Mouse (Mus musculus) frontal cortex, postnatal 14 days (tissue): Measurements from ENCODE around the gene Spg11.

Source experiments
- DNase-seq, 2 experiments: peaks; one replicate each; pipeline ENCODE4 v3.0.0; 2022; ENCODE audit warnings: low spot score in 2 of 2

The Spg11 gene

GRCm38 (mm10) chr2:122117961-122118958, at the start of gene Spg11:
Gene Spg11 (minus strand): TSS chr2:122118386.
- peak; percentile 95 for DNase-seq

- no peak for DNase-seq
Observed at GRCm38 (mm10) chr2:122164293-122164692, 46.1 kb upstream of the Spg11 start.

DNA sequence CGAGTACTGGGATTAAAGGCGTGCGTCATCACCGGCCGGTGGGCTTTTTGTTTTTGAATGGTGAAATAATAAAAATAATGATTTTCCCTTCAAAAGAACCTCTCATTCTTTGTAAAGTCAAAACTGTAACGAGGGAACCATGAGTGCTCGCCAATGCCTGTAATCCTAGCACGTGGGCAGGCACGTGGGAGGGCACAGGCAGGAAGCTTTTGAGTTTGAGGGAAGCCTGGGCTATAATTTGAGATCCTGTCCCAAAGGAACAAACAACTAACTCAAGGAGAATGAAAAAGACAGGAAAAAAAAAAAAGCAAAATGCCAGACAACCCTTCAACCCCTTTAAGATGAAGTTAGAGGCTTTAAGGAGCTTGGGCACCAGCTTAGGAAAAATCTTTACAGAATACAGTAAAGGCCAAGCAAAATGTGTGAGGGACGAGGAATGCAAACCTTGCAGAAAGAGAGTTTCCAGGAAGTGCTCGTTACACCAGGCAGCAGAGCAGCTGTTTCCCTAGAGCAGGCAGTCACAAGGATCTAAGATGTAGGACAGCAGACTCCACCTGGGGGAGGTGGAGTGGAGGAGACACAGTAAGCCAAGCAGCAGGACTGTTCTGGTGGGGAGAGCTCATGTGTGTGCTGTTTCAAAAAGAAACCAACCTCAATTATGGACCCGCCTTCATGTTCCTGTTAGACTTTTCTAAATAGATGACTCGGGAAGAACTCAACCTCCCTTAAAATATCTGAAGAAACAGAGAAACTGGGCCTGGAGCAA, 45.4 kb upstream of the Spg11 start:
- DNase-seq, result no peak

DNA sequence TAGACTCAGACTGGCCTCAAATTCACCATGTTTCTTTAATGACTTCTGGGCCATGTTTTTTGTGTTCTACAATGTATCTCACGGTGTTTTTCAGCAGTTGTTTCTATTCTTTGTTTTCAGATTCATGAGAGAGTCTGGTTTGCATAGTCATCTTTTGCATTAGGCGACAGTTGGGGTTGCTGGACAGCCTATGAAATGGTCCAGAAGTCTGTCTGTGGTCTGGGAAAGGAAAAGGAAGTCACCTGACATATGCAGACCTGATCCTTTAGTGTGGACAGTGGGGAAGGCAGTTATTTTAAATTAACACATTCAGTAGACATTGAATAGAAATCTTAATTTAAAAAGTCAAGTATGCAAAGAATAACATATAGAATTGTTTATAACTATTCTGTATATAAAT, 44.3 kb upstream of the Spg11 start:
- DNase-seq, result no peak

DNA sequence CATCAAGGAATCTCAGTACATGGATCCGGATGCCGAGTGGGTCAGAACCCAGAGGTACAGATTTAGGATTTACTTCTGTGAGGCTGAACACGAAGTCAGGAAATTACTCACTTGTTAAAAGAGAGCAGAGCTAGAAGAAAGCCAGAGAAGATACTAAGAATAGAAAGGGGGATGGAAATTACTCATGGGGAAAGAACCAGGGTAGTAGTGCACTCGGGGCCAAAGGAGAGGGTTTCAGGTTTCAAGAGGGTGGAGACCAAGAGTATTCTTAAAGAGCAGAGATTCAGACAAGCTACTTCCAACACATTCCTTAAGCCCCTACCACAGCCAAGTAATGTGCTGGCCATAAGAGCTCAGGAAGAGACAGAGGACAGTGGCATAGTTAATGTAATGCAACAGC, 43.4 kb upstream of the Spg11 start:
- no peak for DNase-seq

DNA sequence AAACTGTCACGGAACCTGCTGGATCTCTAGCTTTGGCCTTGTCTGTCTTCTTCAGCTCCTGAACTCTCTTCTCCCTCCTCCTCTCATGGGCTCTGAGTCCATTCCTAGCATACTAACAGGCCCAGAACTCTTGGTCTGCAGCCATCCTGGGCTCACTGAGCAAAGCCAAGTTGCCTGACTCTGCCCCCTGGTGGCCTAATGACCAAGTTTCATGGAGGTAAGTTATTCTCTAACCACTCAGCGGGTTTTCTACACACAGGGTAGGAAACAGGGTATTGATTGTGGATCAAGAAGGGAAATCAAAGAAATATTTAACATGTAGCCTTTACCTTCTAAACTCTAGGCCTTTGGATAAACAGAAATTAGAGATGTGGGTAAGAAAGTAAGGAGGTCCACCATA, 42.5 kb upstream of the Spg11 start, which contains the start of gene Trim69:
Gene Trim69 (plus strand): TSS at position 21 of the 400 bp plus-strand sequence.
- DNase-seq, result peak; percentile 37 to 69

- no peak for DNase-seq
Observed at GRCm38 (mm10) chr2:122159667-122160066, 41.5 kb upstream of the Spg11 start.

GRCm38 (mm10) chr2:122158362-122158802, 40.2 kb upstream of the Spg11 start:
- DNase-seq, result no peak

DNA sequence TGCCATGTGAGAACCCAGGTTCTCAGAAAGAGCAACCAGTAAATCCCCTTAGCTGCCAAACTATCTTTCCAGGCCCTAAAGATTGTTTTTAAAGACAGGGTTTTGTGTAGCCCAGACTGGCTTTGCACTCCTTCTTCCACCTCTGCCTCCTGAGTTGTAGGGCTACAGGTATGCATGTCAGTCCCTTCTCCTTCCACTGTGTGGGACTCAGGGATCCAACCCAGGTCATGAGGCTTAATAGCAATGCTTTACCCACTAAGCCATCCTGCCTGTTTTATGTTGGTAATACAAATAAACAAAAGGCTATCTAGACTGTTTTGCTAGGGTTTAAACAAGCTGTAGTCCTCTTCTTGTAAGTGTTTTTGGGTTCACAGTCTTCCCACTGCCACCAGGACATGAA, 39.4 kb upstream of the Spg11 start:
- DNase-seq, result no peak

DNA sequence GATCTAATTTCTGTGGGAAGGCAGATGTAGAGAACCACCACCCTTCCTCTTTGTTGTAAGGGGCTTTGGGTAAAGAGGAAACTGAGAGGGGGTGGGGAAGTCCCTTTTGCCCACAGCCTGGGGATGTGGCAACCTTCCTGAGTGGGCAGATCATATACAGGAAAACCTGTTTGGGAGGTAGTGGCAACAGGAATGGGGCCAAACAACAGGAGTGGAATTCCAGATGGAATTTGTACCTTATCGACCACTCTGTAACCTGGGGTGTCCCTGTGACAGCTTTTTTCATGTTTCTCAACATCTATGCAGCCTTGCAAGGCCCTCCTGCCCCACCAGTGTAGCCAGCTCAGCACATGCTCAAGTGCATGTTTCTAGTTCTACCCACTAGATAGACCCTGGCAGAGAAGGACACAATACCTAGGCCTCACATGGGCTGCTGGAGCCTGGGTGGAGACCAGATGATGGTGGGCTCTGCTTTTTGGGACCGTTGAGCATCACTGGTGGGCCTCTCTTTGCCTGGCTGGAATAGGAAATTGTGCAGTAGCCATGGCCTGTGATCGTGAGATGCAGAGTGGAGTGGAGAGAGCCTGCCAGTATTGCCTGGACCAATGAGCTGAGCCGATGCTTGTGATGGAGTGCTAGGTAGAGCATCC, 38.0 kb upstream of the Spg11 start:
- DNase-seq, result no peak

DNA sequence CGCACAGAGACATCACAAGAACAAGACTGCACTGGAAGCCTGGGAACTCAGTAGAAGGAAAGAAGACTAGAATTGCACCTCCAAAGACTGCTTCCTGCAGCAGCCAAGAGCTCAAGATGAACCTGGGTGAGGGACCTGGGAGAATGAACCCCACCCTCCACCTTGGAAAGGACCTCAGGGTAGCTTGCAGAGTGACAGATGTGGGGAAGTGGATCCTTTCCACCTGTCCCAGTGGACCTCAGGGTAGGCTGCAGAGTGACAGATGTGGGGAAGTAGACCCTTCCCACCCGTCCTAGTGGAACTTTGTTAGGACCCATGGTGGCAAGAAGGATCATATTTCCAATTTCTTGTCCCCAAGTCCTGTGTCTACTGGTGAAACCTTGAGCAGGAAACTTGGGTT, 37.1 kb upstream of the Spg11 start:
- no peak for DNase-seq

DNA sequence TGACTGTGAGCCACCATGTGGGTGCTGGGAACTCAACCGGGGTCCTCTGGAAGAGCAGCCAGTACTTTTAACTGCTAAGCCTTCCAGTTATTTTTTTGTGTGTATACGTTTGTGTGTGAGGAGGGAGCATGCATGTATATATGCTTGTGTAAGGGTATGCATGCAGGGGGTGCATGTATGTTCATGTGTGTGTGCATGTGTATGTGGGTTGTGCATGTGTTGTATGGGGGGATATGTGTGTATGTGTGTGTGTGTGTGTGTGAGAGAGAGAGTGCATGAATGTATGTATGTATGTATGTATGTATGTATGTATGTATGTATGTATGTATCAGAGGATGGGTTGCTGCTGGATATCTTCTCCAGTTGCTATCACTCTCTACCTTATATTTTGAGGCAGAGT, 36.3 kb upstream of the Spg11 start:
- no peak for DNase-seq

DNA sequence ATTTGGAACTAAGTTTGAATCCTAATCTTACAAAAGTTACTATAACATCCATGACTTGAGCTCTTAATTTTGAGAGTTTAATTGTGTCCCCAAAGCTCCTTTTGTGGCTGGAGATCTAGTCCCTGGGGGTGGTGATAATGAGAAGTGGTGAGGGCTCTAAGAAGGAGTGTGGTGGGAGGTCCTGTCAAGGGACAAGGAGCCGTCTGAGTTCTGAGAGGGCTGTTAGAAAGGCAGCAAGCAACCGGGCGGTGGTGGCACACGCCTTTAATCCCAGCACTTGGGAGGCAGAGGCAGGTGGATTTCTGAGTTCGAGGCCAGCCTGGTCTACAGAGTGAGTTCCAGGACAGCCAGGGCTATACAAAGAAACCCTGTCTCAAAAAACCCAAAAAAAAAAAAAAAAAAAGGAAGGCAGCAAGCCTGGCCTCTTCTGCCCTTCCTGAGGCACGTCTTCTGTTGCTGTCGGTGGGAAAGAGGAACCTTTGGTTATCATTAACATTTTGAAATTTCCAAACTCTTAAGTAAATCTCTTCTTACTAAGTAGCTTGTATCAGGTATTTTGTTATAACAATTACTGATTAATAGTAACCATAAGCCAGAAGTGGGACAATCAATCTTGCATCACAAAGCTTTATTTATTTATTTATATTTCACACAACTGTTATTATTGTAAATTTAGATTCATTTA, 35.6 kb upstream of the Spg11 start:
- DNase-seq, result no peak

DNA sequence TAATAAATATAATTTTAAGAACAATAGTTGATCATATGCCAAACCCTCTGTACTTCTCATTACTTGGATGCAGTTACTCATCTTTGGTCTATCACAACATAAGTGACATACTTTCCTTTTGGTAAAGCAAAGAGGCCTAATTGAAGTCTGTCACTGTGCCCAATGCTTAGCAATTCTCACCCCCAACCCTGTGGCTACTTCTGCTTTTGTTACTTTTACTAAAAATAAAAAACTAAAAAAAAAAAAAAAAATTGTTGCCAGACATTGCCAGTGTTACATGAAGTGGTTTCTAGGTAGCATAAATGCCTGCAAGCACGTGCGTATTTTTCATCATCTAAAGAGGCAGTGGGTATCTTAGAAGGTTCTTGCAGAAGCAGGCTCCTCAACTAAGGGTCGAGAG, 34.7 kb upstream of the Spg11 start:
- no peak for DNase-seq

- DNase-seq, result no peak
Observed at GRCm38 (mm10) chr2:122151221-122151620, 33.0 kb upstream of the Spg11 start.

DNA sequence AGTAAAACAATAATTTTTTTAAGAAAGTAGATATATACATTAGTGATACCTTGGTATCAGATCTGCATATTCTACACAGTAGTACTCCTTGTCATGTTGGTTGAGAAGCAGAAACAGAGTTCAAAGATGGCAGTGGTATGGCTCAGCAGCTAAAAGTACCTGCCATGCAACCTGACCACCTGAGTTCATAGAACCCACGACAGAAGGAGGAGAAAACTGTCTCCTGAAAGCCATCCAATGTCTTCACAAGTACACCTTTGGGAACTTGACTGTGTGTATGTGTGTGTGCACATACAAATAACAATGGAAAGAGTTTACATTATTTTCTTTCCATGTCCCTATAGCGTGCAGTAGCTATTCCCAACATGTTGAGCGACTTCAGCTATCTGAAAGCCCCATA, 31.5 kb upstream of the Spg11 start:
- no peak for DNase-seq

DNA sequence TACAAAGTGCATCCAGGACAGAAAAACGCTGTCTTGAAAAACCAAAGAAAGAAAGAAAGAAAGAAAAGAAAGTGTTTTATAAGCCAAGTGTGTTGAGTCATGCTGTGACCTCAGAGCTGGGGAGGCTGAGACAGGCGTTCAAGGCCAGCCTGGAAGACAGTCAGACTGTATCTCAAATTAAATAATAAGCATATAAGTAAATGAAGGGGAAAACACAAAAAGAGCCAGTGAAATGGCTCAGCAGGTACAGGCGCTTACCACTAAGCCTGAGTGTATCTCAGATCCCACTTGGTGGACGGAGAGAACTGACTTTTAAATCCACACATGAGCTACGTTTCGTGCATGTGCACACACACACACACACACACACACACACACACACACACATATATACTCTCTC, 31.1 kb upstream of the Spg11 start:
- no peak for DNase-seq

- DNase-seq, result peak in 1 of 2 experiments; percentile 25
Observed at GRCm38 (mm10) chr2:122148242-122148917, 30.2 kb upstream of the Spg11 start.

- DNase-seq, result peak; percentile 83 to 88
Observed at GRCm38 (mm10) chr2:122147508-122148241, 29.5 kb upstream of the Spg11 start, which contains the start of gene B2m. Gene B2m (plus strand): TSS chr2:122147686.

- DNase-seq, result no peak
Observed at GRCm38 (mm10) chr2:122146687-122147086, 28.5 kb upstream of the Spg11 start.
